Mouse (Mus musculus) ES-E14 (cell line): ENCODE measurements around the gene Vwa5b2.

ENCODE experiments used
- CHD2 ChIP-seq: IDR thresholded peaks from 2 replicates; pipeline ENCODE4 v1.6.1; 2014; ENCODE audit warnings: mild to moderate bottlenecking, low read depth, low read length, inconsistent platforms
- HCFC1 ChIP-seq: IDR thresholded peaks from 2 replicates; pipeline ENCODE4 v1.6.1; 2012; ENCODE audit warnings: low read length, inconsistent platforms, borderline replicate concordance; ENCODE audit not compliant: insufficient read depth

DNA sequence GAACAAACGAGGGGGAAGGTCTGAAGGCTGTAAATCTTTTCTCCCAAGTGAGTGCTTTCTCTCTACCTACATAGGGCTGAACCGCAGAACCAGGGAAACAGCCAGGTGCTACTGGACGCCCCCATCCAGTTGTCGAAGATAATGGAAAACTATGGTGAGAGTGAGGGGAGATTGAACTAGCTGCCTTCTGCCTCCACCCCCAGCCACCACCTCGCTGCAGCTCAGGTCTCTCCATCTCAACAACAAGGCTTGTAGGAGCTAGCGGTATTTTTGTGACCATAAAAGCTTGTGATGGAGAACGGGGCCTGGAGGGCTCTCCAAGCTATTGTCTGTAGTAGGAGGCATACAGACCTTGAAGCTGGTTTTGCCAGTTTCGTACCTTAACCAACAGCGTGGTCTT lies 40.1 kb upstream of the Vwa5b2 start:
- TF ChIP-seq HCFC1, result no peak
- TF ChIP-seq CHD2, result no peak
